Mouse (Mus musculus) testis, adult 10 weeks (tissue): ENCODE data around the gene Hspa1b. TPM values are rescaled to one million over a fixed set of nuclear protein-coding genes. Genes with fewer than 3 reads are reported as not detected.

ENCODE experiments used
- polyA plus RNA-seq: library from polyadenylated mRNA; stranded (reverse); fragments of 350-450 nt; fragmentation: Illumina TruSeq; extraction: RNeasy Lipid Tissue Mini Kit (QIAGEN cat#74804); gene quantifications from one replicate; pipeline ENCODE4 v1.2.3, GENCODE M21; 2014; ENCODE audit warnings: low read depth, low replicate concordance

Gene Hspa1b
- polyA plus RNA-seq: 0.56 TPM

DNA sequence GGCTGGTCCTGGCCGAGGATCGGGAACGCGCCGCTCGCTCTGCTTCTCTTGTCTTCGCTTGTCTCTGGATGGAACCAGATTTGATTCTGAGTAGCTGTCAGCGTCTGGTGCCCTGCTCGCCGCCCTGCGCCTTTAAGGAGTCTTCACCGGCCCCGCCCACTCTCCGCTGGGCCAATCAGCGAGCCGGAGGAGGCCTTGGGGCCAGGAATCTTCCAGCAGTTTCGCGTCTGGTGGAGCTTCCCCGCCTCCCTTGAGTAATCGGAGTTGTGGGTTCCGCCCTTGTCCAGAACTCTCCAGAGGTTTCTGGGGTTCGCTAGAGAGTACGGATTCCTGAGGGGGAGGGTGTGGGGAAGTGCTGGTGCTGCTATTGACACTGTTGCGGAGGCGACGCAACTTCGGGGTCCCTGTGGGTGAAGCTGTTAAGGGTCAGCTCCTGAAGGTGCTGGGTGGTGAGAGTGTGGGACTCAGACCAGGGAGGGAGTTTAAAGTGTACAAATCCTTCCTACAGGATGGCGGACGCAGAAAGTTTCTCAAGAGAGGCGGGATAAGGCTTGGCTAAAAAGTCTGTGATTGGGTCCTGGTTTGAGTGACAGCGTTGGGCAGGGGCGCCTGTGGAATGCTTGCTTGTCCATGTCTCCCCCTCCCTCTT, at the start of gene Hspa1b:
Hspa1b (minus strand) TSS at position 109 of the 649 bp plus-strand sequence.

DNA sequence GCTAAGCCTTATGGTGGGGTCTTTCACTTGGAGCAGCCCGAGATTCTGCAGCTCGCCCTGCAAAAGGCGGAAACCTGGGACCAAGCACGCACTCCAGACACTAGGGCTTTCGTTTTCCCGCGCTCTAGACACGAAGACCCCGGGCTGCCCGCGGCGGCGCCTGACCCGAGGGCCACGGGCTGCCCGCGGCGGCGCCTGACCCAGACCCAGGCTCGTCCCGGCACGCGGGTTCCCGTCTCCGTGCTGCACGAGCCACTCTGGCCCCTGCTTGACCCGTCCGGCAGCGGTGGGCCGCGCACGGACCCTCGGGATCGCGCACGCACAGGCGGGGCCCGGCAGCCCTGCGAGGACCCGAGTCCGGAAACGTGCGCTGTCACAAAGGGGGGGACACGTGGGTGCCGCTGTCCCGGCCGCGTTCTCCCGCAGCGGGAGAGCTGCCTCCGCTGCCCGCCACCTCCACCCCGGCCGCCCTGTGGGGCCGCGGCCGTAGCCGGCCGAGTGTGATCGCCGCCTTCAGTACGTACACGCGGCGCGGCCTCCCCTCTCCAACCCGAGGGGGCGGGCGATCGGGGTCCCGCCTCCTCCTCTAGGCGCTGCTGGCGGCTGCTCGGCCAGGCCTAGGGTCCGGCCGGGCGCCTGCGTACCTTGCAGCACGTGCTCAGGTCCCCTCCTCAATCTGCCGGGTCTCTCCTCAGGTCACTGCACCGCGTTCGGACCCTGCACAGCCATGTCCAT, 41.8 kb upstream of the Hspa1b start, which contains the start of gene Vars:
Vars (plus strand) TSS at position 271 of the 735 bp plus-strand sequence.

DNA sequence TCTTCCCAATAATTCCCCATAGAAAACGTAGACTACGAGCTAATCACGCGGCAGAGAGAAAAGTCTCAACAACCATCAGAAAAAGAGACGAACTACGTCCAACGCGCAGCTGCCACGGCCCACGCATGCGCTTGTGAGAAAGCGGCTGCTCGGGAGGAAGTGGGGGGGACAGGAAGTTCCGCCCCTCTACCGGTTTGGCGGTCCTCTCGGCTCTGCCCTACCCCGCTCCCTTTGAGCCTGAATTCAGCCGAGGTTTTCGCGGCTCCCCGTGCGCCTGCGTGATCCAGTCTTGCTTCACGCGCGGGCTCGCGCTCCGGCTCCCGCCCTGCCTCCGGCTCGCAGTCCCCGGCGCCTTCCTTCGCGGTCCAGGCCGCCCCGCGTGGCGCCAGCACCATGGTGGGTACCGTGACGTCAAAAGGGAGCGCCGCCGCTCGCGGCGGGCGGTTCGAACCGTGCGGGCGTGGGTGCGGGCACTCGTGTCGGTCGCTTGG, 22.7 kb upstream of the Hspa1b start, which contains the start of gene Lsm2:
Lsm2 (plus strand) TSS at position 173 of the 491 bp plus-strand sequence.

DNA sequence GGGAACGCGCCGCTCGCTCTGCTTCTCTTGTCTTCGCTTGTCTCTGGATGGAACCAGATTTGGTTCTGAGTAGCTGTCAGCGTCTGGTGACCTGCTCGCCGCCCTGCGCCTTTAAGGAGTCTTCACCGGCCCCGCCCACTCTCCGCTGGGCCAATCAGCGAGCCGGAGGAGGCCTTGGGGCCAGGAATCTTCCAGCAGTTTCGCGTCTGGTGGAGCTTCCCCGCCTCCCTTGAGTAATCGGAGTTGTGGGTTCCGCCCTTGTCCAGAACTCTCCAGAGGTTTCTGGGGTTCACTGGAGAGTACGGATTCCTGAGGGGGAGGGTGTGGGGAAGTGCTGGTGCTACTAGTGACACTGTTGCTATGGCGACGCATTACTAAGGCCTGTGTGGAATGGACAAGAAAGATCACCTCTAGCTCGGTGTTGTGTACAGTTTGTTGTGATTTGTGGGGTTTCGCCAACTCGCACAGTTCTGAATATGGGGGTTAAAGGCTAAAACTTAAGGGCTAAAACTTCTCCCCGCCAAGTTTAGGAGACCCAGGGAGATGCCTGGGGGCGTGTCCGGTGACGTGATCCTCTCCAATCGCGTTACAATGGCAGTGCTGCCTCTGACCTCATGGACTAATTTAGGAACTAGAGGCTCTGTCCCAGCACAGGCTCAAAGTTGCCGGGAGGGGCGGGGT, 13.2 kb upstream of the Hspa1b start, which contains the start of the genes Hspa1a and Hspa1l:
Hspa1a (minus strand) TSS at position 88 of the 681 bp plus-strand sequence.
Hspa1l (plus strand) TSS at position 635 of the 681 bp plus-strand sequence.

DNA sequence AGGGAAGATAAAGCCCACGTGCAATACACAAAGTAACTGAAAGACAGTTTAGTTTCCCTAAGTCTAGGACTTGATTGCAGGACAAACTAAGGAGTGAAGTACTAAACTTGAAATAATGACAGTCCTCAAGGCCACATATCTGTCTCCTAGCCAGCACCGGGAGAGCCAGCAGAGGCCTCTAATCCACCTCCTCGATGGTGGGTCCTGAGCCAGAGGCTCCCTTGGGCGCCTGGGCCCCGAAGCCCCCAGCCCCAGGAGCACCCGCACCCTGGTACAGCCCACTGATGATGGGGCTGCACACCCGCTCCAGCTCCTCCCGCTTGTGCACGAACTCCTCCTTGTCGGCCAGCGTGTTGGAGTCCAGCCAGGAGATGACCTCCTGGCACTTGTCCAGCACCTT, 10.8 kb upstream of the Hspa1b start, which contains the start of gene Gm20481:
Gm20481 (plus strand) TSS at position 91 of the 400 bp plus-strand sequence.

DNA sequence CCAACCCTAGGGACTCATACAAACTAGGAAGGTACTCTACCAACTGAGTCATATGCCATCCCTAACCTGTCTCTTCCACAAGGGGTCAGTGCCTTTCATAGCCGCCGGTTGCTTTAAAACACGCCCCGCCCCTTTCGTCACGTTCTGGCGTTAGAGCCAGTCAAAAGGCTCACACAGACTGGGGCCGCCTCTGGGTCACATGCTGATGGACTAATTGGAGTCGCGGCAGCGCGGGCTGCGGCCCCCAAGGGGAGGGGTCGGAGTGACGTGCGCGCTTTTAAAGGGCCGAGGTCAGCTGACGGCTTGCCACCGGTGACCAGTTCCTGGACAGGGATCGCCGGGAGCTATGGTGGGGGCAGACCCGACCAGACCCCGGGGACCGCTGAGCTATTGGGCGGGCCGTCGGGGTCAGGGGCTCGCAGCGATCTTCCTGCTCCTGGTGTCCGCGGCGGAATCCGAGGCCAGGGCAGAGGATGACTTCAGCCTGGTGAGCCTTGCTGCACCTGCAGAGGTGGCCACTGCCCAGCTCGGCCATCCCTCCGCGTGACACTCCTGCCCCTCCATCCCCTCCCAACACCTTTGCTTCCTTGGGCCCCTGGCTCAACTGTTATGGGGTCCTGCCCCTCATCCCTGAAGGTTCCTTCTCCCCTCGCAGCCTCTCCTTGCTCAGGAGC, 27.8 kb downstream of the Hspa1b start, which contains the start of gene Neu1:
Neu1 (plus strand) TSS at position 193 of the 674 bp plus-strand sequence.

DNA sequence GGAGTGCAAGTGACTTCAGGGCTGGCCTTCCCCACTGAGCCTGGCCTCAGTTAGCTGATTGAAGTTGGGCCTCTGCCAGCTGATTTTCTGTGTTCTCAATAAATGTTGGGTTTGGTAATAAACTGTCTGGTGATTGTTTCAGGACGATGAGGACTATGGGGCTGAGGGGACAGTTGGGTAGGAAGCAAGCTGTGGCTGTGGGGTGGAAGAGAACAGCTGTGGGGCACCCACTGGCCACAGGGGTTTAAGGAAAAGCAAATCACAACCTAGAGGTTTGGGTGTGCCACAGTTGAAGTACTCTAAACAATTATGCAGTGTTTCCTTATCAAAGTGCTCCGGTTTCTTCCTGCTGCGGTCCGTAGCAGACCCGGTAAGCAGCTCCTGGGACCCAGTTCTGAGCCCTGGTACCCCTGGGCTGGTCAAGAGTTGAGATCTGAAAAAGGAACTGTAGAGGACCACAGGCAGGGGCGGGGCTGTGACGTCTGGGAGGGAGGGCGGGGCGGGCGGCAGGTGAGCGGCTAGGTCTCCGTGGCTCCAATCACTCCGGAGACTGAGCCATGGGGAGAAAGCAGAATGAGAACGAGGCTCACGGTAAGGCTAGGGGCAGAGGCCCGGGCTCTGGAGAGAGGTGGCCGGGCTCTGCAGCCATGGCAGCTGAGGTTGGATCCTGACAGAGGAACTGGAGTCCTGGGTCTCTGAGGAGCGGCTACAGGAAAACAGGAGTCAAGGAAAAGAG, 44.9 kb downstream of the Hspa1b start, which contains the start of gene Slc44a4:
Slc44a4 (plus strand) TSS at position 537 of the 736 bp plus-strand sequence.

Other genes starting within 250 kb of the Hspa1b start
- 1.2 TPM for gene C4b, start 215.4 kb downstream of the Hspa1b start, polyA plus RNA-seq
- gene Cyp21a1, start 154.7 kb downstream of the Hspa1b start, polyA plus RNA-seq: not detected
- gene Stk19, start 122.3 kb downstream of the Hspa1b start, polyA plus RNA-seq: 8.2 TPM
- gene Dxo, start 122.2 kb downstream of the Hspa1b start, polyA plus RNA-seq: 5.8 TPM
- 7.9 TPM for gene Skiv2l, start 109.0 kb downstream of the Hspa1b start, polyA plus RNA-seq
- gene Nelfe, start 108.8 kb downstream of the Hspa1b start, polyA plus RNA-seq: 10.0 TPM
- gene Cfb, start 96.7 kb downstream of the Hspa1b start, polyA plus RNA-seq: 0.43 TPM
- 0.18 TPM for gene Zbtb12, start 79.8 kb downstream of the Hspa1b start, polyA plus RNA-seq
- 0.08 TPM for gene Gm20547, start 77.2 kb downstream of the Hspa1b start, polyA plus RNA-seq
- 6.5 TPM for gene C2, start 61.0 kb downstream of the Hspa1b start, polyA plus RNA-seq
- gene Ehmt2, start 60.8 kb downstream of the Hspa1b start, polyA plus RNA-seq: 25.4 TPM
- gene Slc44a4, start 44.8 kb downstream of the Hspa1b start, polyA plus RNA-seq: not detected
- gene Neu1, start 28.0 kb downstream of the Hspa1b start, polyA plus RNA-seq: 0.41 TPM
- not detected for gene Gm20481, start 10.7 kb upstream of the Hspa1b start, polyA plus RNA-seq
- gene Hspa1a, start 12.9 kb upstream of the Hspa1b start, polyA plus RNA-seq: 0.57 TPM
- gene Hspa1l, start 13.5 kb upstream of the Hspa1b start, polyA plus RNA-seq: 215 TPM
- 115 TPM for gene Lsm2, start 22.6 kb upstream of the Hspa1b start, polyA plus RNA-seq
- gene Vars, start 41.7 kb upstream of the Hspa1b start, polyA plus RNA-seq: 53.6 TPM
- gene Vwa7, start 57.3 kb upstream of the Hspa1b start, polyA plus RNA-seq: 0.15 TPM
- not detected for gene Sapcd1, start 68.8 kb upstream of the Hspa1b start, polyA plus RNA-seq
- gene Msh5, start 87.5 kb upstream of the Hspa1b start, polyA plus RNA-seq: 8.7 TPM
- gene Clic1, start 90.7 kb upstream of the Hspa1b start, polyA plus RNA-seq: 10.5 TPM
- 0.56 TPM for gene Ddah2, start 99.8 kb upstream of the Hspa1b start, polyA plus RNA-seq
- 19.3 TPM for gene Ly6g6c, start 106.2 kb upstream of the Hspa1b start, polyA plus RNA-seq
- 1.5 TPM for gene Mpig6b, start 106.9 kb upstream of the Hspa1b start, polyA plus RNA-seq
- gene Ly6g6e, start 117.7 kb upstream of the Hspa1b start, polyA plus RNA-seq: not detected
- not detected for gene Ly6g6d, start 118.8 kb upstream of the Hspa1b start, polyA plus RNA-seq
- gene Ly6g6f, start 126.4 kb upstream of the Hspa1b start, polyA plus RNA-seq: not detected
- gene Abhd16a, start 130.0 kb upstream of the Hspa1b start, polyA plus RNA-seq: 8.2 TPM
- not detected for gene Ly6g5c, start 149.0 kb upstream of the Hspa1b start, polyA plus RNA-seq
- gene Ly6g5b, start 156.2 kb upstream of the Hspa1b start, polyA plus RNA-seq: not detected
- gene Gpank1, start 162.2 kb upstream of the Hspa1b start, polyA plus RNA-seq: 8.7 TPM
- gene Csnk2b, start 162.8 kb upstream of the Hspa1b start, polyA plus RNA-seq: 948 TPM
- 0.28 TPM for gene D17H6S53E, start 167.1 kb upstream of the Hspa1b start, polyA plus RNA-seq
- gene Apom, start 172.8 kb upstream of the Hspa1b start, polyA plus RNA-seq: not detected
- gene Bag6, start 175.9 kb upstream of the Hspa1b start, polyA plus RNA-seq: 44.2 TPM
- 14.1 TPM for gene Prrc2a, start 205.7 kb upstream of the Hspa1b start, polyA plus RNA-seq
- 379 TPM for gene Aif1, start 216.8 kb upstream of the Hspa1b start, polyA plus RNA-seq
- not detected for gene Lst1, start 229.2 kb upstream of the Hspa1b start, polyA plus RNA-seq
- not detected for gene Ltb, start 235.2 kb upstream of the Hspa1b start, polyA plus RNA-seq
- gene Tnf, start 242.8 kb upstream of the Hspa1b start, polyA plus RNA-seq: not detected
- not detected for gene Lta, start 246.1 kb upstream of the Hspa1b start, polyA plus RNA-seq